Mouse (Mus musculus) fat pad, adult 2 months (tissue): ENCODE data around the gene Naxd.
"Not testable (repeated sequence)": the region's sequence is repeated elsewhere in the genome, so short reads cannot be mapped to it uniquely, and the experiment has no call there.

ENCODE experiments used
- DNase-seq: peaks from one replicate; pipeline ENCODE4 v3.0.0-alpha.2; 2011; ENCODE audit warnings: low read depth, low spot score; ENCODE audit errors: extremely low read depth

The Naxd gene

DNA sequence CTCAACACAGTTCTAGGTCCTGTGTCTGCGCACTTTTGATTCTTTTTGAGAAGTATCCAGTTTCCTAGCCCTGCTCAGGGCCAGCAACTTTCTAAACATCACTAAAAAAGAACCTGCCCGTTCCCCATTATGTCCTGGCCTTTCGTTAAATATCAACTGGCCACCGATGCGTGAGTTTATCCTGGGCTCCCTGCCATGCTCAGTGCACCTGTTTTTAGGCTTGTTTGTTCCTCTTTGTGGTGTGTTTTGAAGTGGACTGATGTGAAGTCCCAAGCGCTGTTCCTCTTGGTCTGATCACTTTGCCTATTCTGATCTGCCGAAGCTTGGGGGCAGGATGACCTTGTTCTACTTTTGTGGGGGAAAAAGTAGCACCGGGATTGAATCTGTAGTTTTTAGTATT lies 26.0 kb upstream of the Naxd start:
- no peak for DNase-seq

DNA sequence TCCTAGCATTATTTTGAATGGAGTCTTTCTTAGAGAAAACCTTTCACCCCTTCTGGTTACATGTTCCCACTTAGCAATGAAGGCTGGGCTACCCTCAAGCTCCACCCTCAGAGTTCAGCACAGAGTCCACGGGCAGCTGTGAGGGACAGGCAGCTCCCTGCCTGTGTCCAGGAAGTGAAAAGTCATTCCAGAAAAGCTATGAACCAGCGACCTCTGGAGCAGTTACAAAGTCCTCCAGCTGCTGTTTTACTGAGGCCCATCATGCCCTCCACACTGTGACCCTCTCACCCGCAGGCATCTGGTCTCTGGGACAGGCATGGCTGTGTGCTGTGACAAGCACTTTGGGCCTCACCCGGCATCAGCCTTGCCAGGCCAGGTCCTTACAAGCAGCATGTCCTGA lies 24.2 kb upstream of the Naxd start:
- DNase-seq, result no peak

DNA sequence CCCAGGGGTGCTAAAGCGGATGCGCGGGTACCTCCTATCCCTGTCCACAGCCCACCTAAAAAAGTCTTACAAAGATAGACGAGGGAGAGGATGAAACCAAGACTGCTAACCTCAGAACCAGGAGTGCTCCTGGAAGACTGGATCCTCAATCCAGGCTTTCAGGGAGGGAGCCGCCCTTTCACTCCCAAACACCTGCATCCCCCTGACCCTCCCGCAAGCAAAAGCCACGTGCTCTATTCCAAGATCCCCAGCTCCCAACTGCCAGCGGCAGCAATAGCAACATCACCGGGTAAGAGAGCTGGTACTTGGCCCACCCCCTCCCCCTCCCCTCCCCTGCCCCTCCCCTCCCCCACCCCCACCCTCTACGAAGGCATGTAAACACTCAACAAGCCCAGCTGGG lies 21.9 kb upstream of the Naxd start:
- no peak for DNase-seq

DNA sequence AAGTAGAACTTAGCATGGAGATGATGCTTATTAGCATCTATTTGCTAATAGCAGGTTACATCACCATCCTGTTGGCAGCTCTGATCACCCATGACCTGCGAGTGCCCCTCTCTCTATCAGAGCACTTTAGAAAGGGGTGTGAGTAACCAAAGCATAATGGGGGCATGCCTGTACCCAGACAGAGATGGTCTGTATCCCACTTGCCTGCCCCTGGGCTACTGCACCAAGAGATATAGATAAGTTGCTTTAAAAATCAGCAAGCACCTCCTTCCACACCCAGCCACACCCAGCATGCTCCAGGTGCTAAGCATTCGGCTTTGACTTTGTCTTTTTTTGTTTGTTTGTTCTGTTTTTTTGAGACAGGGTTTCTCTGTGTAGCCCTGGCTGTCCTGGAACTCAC lies 21.4 kb upstream of the Naxd start:
- DNase-seq, result no peak

DNA sequence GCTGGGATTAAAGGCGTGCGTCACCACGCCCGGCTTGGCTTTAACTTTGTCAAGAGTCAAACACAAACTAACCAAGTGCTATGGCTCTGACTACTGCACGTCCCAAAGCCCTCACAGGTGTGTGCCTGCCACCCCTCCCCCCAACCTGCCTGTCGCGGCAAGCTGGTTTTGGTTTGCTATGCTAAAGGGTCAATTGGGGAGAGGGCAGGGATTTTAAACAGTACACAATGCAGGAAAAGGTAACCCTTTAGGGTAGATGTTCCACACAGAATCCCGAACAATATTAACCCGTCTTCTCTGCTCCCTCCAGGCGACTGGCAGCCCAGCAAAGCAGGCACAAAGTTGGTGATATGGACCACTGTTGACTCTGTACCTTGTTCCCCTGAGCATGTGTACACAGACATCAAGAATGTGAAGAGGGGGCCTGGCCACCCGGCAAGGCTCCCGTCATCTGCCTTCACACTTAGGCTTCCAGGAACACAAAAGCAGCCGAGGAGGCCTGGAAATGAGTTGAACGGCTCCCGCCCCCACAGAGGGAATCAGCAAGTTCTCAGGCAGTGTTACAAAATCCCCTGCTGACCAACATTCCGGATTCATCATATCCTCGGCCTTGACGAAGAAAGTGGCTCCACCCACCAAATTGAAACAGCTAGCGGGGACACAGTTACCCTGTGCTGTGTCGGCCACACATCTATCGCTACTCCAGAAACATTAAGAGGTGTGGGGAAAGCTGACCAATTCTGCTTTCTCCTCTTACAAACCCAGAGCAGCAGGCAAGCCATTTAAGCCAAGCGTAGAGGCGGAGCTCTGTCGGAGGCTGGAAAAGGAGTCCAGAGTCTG lies 20.7 kb upstream of the Naxd start:
- no peak for DNase-seq

DNA sequence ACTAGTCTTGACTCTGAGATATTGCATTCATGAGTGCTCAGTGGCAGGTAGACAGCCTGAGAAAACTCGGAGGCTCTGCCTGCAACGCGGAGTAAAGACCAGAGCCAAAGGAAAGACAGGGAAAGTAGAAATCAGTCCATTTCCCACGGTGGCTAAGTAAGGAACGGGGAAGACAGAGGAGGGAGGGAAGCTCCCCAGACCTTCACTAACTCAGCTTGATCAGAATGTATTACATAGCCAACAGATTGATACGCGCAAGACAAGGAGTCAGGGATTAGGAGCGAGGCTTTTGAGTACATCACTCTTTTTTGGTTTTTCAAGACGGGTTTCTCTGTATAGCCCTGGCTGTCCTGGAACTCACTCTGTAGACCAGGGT lies 20.1 kb upstream of the Naxd start:
- DNase-seq, result no peak

DNA sequence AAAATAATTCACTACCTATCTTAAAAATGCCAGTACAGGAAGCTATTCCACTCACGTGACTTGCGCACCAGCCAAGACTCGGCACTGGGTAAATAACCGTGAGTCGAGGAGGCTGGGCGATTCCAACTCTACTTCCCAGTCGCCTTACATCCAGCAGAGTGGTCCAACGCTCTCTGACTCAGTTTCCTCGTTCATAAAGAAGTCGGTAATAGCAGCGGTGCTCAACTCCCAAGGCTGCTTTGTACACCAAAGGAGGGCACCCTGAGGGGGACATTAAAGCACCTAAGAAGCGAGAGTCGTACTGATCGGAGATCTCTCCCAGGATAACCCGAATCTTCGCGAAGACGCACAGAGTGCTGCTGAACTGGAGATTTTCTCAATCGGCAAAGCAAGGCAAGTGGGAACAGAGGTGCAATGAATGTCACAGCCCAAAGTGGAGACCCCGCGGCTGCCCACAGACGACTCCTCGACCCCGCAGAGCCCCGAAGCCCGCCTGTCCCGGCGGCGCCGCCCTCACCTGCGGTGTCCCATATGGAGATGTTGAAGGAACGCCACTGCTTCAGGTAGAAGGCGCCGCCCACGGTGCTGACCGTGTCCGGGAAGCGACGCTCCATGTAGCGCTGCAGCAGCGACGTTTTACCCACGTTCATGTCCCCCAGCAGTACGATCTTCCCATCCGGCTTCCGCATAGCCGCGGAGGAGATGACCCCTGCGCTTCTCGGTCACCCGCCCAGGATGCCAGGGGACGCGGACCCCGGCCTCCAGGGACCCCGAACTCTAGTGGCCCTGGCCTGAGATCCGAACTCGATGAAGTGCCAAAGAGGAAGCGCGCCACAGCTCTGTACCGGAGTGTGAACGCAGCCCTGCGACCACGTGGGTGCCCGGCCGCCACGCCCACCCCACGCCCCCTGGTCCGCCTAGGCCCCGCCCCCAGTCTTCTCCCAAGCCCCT lies 19.2 kb upstream of the Naxd start, which contains the start of gene Rab20:
Gene Rab20 (minus strand): TSS at position 900 of the 951 bp plus-strand sequence.
- no peak for DNase-seq

DNA sequence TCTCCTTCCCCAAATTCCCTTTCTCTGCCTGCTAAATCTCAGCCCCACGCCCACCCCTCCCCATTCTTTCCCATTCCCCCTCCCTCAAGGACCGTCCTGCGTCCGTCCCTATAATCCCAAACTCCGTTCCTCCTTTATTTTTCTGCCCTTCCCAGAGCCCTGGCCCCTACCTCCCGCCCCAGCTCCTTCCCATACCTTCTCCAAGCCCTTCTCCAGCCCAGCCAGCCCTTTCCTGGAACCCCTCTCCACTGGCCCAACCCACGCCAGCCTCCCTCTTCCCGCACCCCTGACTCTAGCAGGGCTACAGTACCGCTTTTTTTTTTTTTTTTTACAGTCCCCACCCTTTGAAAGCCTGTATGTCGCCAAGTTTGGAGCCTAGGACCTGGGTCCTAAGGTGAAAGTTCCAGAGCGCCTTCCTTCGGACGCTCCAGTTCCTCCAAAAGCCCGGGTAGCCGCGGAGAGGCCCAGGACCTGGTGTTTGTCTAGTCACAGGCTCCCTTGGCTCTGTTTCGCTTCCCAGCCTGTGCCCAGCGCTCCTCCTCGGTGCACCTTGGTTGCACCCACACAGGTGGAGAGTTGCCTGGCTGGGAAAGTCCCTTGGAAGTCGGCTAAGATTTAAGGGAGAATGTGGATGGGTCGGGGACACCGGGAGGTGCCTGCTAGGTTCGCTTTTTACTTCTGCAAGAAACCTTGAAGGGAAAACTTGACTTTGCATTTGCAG lies 18.3 kb upstream of the Naxd start:
- DNase-seq, result no peak

DNA sequence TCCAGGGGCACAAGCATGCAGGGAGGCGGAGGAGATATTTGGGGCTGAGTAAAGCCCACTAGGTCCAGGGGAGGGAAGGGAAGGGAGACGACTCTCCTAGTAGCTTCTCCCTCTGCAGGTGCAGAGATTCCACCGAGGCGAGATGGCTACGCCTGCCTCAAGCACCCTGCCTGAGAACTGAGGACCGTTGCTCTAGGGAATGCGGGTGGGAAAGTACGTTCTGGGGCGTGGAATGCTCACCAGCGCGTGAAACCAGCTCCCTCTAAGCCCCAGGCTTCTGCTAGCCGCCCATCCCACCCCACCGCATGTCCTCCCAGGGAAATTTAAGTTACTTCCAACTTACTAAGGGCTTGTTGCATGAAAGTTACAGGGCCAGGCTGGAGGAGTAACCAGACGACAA lies 17.7 kb upstream of the Naxd start:
- DNase-seq, result no peak

DNA sequence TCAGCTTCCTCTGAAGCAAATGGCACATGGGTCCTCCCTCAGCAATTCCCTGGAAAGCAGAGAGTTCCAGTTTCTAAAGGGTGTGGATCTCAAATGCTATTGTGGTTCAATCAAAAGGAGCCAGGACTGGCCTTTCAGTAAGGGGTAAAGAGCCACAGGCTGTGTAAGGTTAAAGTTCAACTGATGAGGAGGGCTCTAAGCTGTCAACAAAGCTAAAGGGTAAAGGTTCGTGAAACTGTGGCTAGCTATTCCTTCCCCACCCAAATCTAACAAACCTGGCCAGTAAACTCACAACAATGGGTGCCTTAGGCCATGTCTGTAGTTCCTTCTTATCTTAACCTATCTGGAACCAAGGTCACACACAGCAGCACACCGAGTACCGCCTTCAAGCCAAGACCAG lies 15.4 kb upstream of the Naxd start:
- no peak for DNase-seq

DNA sequence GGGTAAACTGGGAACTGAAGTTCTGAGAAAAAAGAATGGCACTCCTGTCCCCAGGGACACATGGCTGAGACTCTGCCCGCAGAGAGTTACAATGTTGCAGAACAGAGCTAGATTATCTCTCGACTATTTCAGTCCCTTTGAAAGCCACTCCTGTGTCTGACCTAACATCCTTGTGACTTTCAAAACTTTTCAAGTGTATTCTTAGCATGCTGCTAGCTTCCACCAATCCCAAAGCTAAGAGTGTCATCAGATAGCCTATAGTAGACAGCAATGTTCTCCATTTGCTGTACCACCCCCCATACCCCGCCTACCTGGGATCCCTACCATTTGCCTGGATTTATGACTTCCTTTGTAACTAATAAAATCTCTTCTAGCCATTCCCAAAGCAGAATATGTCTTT lies 14.8 kb upstream of the Naxd start:
- no peak for DNase-seq

DNA sequence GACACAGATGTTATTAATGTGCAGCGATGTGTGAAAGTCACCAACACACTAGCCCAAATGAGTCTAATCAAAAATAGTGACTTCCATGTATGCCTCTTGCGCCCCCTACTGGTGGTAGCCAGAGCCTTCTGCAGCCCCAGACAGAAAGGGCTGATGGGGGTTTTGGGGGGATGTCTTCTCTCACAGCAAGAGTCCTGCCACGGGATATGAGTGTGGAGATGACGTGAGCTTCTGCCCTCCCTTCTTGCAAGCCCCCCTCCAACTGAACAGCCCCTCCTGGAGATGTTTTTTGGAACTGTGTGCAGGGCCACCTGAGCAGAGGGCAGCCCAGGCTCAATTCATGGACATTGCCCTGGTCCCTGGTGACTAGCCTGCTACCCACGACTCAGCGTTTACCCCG lies 11.2 kb upstream of the Naxd start:
- DNase-seq, result no peak

DNA sequence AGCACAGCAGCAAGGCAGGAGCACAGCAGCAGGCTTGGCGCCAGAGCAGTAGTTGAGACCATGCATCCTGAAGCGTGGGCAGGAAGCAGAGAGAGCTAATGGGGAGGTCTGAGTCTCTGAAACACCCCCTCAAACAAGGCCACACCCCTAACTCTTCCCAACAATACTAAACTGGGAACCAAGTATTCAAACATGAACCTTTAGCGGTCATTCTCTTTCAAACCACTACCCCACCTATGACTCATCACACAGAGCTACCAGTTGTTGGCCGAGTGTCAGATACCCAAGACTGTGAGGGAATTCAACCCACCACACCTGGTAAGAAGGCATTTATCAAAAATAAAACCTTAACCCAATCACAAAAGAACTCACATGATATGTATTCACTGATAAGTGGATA lies 10.1 kb upstream of the Naxd start:
- DNase-seq, result no peak

DNA sequence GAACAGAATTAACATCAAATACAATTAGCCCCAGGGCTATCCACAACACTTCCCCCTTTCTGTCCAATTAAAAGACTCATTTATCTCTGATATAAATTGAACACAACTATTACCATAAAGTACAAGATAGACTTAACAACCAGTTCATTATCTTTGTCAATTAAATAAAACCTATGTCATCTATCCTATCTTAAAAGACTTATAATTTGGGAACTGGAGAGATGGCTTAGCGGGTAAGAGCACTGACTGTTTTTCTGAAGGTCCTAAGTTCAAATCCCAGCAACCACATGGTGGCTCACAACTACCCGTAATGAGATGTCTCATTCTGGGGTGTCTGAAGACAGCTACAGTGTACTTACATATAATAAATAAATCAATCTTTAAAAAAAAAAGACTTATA lies 5.0 kb upstream of the Naxd start:
- DNase-seq, result not testable (repeated sequence)

DNA sequence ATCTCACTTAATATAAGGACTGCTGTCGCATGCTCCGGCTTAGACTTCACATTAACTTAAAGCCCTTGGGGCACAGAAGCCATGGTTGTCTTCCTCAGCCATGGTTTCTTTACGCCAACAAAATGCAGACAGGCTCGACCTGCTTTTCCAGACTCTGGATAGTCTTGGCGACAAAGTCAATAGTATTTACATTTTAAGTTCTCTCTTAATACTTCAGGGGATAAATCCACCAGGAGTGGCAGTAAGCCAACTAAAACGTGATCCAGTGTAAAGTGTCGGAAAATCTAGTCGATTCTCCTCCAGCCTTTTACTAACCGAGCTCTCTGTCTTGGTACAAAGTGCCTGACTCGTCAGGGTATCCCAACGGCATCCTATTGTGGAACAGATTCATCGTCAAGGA lies 975 bp downstream of the Naxd start:
- DNase-seq, result no peak

DNA sequence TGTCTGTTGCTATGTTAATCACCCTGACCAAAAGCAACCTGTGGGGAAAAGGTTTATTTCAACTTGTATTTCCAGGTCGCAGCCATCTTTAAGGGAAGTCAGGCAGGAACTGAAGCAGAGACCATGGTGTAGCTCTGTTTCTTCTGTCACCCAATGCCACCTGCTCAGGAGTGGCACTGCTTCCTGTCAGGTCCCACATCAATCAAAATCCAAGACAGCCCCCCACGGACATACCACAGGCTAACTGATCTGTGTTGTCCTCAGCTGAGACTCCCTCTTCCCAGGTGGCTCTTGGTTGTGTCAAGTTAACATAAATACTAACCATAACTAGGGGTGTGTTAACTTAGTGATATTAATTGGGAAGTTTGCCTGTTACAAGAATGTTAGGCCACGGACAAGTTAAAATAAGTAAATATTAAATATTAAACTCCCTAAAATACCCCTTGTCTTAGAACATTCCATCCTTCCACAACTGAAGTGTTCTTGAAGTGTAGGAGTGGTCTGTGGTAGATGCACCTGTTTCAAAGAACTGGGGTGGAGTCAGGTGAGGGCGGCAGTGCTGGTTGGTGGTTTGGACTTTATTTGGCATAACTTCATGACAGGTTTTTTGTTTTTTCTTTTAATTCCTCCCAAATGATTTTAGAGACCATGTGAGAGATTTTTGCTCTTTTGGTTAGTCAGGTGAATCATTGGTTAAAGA lies 1.6 kb downstream of the Naxd start:
- DNase-seq, result no peak

DNA sequence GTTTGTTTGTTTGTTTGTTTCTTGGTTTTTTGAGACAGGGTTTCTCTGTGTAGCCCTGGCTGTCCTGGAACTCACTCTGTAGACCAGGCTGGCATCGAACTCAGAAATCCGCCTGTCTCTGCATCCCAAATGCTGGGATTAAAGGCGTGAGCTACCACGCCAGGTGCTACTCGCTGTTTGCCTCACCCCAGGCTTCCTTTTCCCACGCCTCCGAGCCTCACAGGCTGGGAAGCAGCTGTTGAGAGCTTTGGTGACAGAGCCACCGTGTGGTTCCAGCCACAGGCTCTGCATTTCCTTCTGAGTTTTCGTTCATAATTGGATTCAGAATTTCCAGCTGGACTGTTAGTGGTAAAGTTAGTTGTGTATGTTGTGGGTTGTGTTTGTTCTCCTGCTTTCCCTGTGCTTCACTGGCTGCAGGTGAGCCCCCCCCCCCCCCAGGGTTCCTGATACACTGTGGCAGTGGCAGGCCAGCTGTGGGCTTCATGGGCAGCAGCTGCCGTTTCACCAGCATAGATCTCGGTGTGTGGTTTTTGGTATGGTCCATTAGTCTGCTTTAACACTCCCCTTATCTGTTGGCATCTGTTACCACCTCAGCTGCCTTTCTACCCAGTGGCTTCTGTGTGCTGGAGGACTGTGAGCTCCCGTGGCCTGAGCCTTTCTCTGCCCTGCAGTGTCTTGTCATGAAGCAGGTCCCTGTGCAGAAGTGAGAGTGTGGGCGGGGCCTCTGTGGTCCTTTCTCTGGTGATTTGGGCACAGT lies 6.3 kb downstream of the Naxd start:
- no peak for DNase-seq

DNA sequence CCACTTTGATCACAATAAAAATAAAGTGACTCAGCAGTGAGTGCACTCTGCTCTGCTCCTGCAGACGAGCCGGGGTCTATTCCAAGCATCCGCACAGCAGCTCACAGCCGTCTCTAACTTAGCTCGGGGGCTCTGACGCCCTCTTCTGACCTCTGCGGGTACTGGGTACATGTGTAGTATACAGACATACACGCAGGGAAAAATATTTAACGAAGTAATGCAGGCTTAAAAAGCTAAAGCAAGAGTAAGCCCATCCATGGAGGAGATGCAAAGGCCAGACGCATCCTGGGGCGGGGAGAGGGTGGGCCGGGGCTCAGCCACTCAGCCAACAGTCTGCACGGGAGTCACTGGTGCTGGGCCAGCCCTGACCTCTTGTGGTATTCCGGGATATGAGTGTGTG lies 8.8 kb downstream of the Naxd start:
- DNase-seq, result no peak

DNA sequence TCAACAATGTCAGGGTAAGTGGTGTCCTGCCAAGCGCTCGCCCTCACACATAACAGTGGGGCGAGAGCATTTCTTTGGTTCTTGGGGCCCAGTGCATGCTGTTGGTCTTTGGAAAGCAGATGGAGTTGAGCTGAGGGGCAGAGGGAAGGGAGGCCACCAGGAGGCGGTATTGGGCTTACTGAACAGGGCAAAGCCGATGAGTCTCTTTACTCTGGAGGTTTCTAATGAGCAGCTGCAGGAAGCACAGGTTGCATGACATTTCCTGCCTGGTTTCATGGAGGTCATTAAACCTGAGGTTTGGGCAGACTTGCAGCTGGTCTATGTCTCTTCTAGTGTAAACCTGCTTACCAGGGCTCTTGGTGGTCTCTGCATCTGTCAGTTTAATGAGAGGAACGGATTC lies 9.5 kb downstream of the Naxd start:
- DNase-seq, result no peak

DNA sequence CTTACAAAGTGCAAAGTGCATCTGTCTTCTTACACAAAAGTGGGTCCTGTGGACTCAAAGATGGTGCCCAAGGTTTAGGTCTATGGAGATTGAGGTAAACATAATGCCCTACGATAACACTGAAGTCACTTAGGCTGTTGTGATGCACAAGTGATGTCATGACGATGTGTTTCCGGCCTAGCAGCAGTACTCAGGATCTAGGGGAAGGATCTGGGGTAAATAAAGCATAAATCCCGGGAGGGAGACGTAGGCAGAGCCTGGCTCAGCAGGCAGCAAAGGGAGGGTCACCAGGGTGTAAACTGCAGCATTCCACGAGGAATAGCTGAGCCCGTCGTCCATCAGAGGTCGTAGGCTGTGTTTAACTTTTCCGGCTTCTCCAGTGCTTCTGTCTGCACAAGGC lies 11.6 kb downstream of the Naxd start:
- DNase-seq, result no peak
